33 mouse cellular contexts compared by ENCODE assay signal in genomic region chr9:64349490-64349889, GRCm38 (mm10). TPM values are rescaled to one million over a fixed set of nuclear protein-coding genes. Genes with fewer than 3 reads are reported as not detected.
A peak's percentile ranks its signal among the peaks of the same experiment; 100 is the strongest.
DNase-seq lines count a peak whose midpoint lies in the region; ATAC-seq and TF ChIP-seq lines count a peak whose summit lies in the region.
"Had no signal": no experiment of that assay in that cellular context is flagged by ENCODE, and none has a peak within 500 bp of the region (broad histone marks: within the 10 kb centered on the region; RNA-seq: fewer than 3 reads in every experiment).

No protein-coding gene starts in this region.

- no peaks in the 10 kb centered on the region for H3K27me3 ChIP-seq in heart, embryonic 11.5 days (ENCODE audit: control insufficient read depth, insufficient read depth, low read length)
- H3K27me3 ChIP-seq in hindbrain, embryonic 13.5 days, result 0 out of 2 replicates have a peak, but pooled peaks cover 6% of the 10 kb centered on the region
- no peaks in the 10 kb centered on the region for H3K27me3 ChIP-seq in hindbrain, embryonic 14.5 days (ENCODE audit: control insufficient read depth, insufficient read depth, low read length)
- no peaks in the 10 kb centered on the region for H3K27me3 ChIP-seq in midbrain, postnatal 0 days (ENCODE audit: insufficient read depth, low read length)
- H3K27me3 ChIP-seq in midbrain, embryonic 10.5 days (ENCODE audit: low read depth, poor library complexity, severe bottlenecking), result no peaks in the 10 kb centered on the region
- H3K27me3 ChIP-seq: embryonic facial prominence, embryonic 15.5 days; forebrain, embryonic 15.5 days; heart, embryonic 15.5 days; intestine, embryonic 15.5 days had no signal

- H3K27ac ChIP-seq in heart, embryonic 11.5 days (ENCODE audit: low read depth, low read length), result no peak overlapping the region
- H3K27ac ChIP-seq in hindbrain, embryonic 13.5 days, result no peak overlapping the region
- no peak overlapping the region for H3K27ac ChIP-seq in hindbrain, embryonic 14.5 days
- no peak overlapping the region for H3K27ac ChIP-seq in midbrain, postnatal 0 days (ENCODE audit: low read depth, low read length)
- no peak overlapping the region for H3K27ac ChIP-seq in midbrain, embryonic 10.5 days (replicated peaks)
- H3K27ac ChIP-seq: embryonic facial prominence, embryonic 10.5 days; embryonic facial prominence, embryonic 15.5 days; forebrain, embryonic 15.5 days; heart, embryonic 15.5 days; hindbrain, embryonic 10.5 days; hindbrain, postnatal 0 days; intestine, embryonic 15.5 days; liver, embryonic 14.5 days; macrophage; stomach, postnatal 0 days had no signal

- no peak overlapping the region for H3K4me3 ChIP-seq in heart, embryonic 11.5 days (ENCODE audit: low read depth, low read length)
- no peak overlapping the region for H3K4me3 ChIP-seq in hindbrain, embryonic 13.5 days
- no peak overlapping the region for H3K4me3 ChIP-seq in hindbrain, embryonic 14.5 days (replicated peaks; ENCODE audit: low read length)
- H3K4me3 ChIP-seq in midbrain, postnatal 0 days (ENCODE audit: low read depth, low read length), result no peak overlapping the region
- no peak overlapping the region for H3K4me3 ChIP-seq in midbrain, embryonic 10.5 days
- H3K4me3 ChIP-seq: embryonic facial prominence, embryonic 10.5 days; embryonic facial prominence, embryonic 15.5 days; forebrain, embryonic 15.5 days; heart, embryonic 15.5 days; hindbrain, embryonic 10.5 days; intestine, embryonic 15.5 days had no signal

- peak; percentile 89 for DNase-seq in heart, adult 11 months
- DNase-seq in hindbrain, embryonic 14.5 days (ENCODE audit: low spot score), result no peak
- no peak for DNase-seq in midbrain, postnatal 0 days (ENCODE audit: low spot score)
- no peak for DNase-seq in midbrain, embryonic 10.5 days (ENCODE audit: low spot score)
- no peak for DNase-seq in right cerebral cortex, adult 18-20 months
- no peak for DNase-seq in right cerebral cortex, postnatal 36 days (ENCODE audit: low spot score in 2 of 2)
- DNase-seq: adrenal gland, adult 2 months; adrenal gland, postnatal 36 days; cerebellum, adult 8-10 months; gastrocnemius, postnatal 10 days; kidney, adult 2 months; layer of hippocampus, postnatal 36 days; liver; lung, adult 2 months; lung, postnatal 10 days; retina, postnatal 1 day; right cerebral cortex, postnatal 4 days; thymus, adult 18-20 months; thymus, postnatal 25 days had no signal

- H3K9ac ChIP-seq in heart, embryonic 11.5 days (ENCODE audit: low read depth, low read length), result no peak overlapping the region
- H3K9ac ChIP-seq in hindbrain, embryonic 13.5 days, result peak overlapping the region; percentile 35; the same call in 1 of the 2 replicates
- no peak overlapping the region for H3K9ac ChIP-seq in hindbrain, embryonic 14.5 days
- no peak overlapping the region for H3K9ac ChIP-seq in midbrain, postnatal 0 days (replicated peaks; ENCODE audit: low read length, poor library complexity, severe bottlenecking)
- H3K9ac ChIP-seq: embryonic facial prominence, embryonic 15.5 days; forebrain, embryonic 15.5 days; heart, embryonic 15.5 days; intestine, embryonic 15.5 days; liver, embryonic 14.5 days had no signal

- H3K9me3 ChIP-seq in heart, embryonic 11.5 days (replicated peaks; ENCODE audit: control insufficient read depth, low read length), result no peaks in the 10 kb centered on the region
- no peaks in the 10 kb centered on the region for H3K9me3 ChIP-seq in hindbrain, embryonic 13.5 days
- no peaks in the 10 kb centered on the region for H3K9me3 ChIP-seq in hindbrain, embryonic 14.5 days (ENCODE audit: control insufficient read depth, low read length)
- H3K9me3 ChIP-seq in midbrain, postnatal 0 days (ENCODE audit: low read length), result no peaks in the 10 kb centered on the region
- H3K9me3 ChIP-seq in midbrain, embryonic 10.5 days (replicated peaks), result no peaks in the 10 kb centered on the region
- H3K9me3 ChIP-seq: embryonic facial prominence, embryonic 10.5 days; embryonic facial prominence, embryonic 15.5 days; forebrain, embryonic 15.5 days; heart, embryonic 15.5 days; hindbrain, embryonic 10.5 days; intestine, embryonic 15.5 days had no signal

- ATAC-seq in heart, embryonic 11.5 days (replicated peaks; ENCODE audit: insufficient number of reproducible peaks, low FRiP score, low TSS enrichment), result no peak
- no peak for ATAC-seq in hindbrain, embryonic 13.5 days (ENCODE audit: low FRiP score)
- ATAC-seq in hindbrain, embryonic 14.5 days (ENCODE audit: low FRiP score), result no peak
- no peak for ATAC-seq in midbrain, postnatal 0 days (ENCODE audit: low FRiP score)
- ATAC-seq: activated CD4-positive, CD25-positive, alpha-beta regulatory T cell, adult 4 months; forebrain, embryonic 15.5 days; hindbrain, postnatal 0 days; intestine, embryonic 15.5 days had no signal

- no peak overlapping the region for H3K4me2 ChIP-seq in heart, embryonic 11.5 days
- H3K4me2 ChIP-seq in hindbrain, embryonic 13.5 days, result no peak overlapping the region
- no peak overlapping the region for H3K4me2 ChIP-seq in hindbrain, embryonic 14.5 days (replicated peaks)
- no peak overlapping the region for H3K4me2 ChIP-seq in midbrain, postnatal 0 days (ENCODE audit: low read depth, low read length, poor library complexity, severe bottlenecking)
- H3K4me2 ChIP-seq: embryonic facial prominence, embryonic 15.5 days; forebrain, embryonic 15.5 days; heart, embryonic 15.5 days; intestine, embryonic 15.5 days had no signal

- TF ChIP-seq CTCF in midbrain, postnatal 0 days (IDR thresholded peaks at IDR 0.05), result peak; percentile 20; the same call in 1 of the 2 replicates

- 73% methylated on average over 5 of the region's 5 CpGs for WGBS in heart, embryonic 11.5 days (ENCODE audit: insufficient replicate concordance)
- WGBS in hindbrain, embryonic 13.5 days, result 58% methylated on average over 5 of the region's 5 CpGs
- WGBS in hindbrain, embryonic 14.5 days, result 66% methylated on average over 5 of the region's 5 CpGs
- 40% methylated on average over 5 of the region's 5 CpGs for WGBS in midbrain, postnatal 0 days
- 77% methylated on average over 5 of the region's 5 CpGs for WGBS in midbrain, embryonic 10.5 days

- H3K36me3 ChIP-seq in heart, embryonic 11.5 days (ENCODE audit: control insufficient read depth, insufficient read depth, low read length), result no peaks in the 10 kb centered on the region
- H3K36me3 ChIP-seq in hindbrain, embryonic 13.5 days, result no peaks in the 10 kb centered on the region
- H3K36me3 ChIP-seq in hindbrain, embryonic 14.5 days (replicated peaks; ENCODE audit: control insufficient read depth, insufficient read depth), result no peaks in the 10 kb centered on the region
- H3K36me3 ChIP-seq in midbrain, postnatal 0 days (ENCODE audit: insufficient read depth, low read length), result no peaks in the 10 kb centered on the region
- no peaks in the 10 kb centered on the region for H3K36me3 ChIP-seq in midbrain, embryonic 10.5 days
- H3K36me3 ChIP-seq: embryonic facial prominence, embryonic 10.5 days; embryonic facial prominence, embryonic 15.5 days; forebrain, embryonic 15.5 days; heart, embryonic 15.5 days; hindbrain, embryonic 10.5 days; intestine, embryonic 15.5 days had no signal

- H3K4me1 ChIP-seq in heart, embryonic 11.5 days (ENCODE audit: control insufficient read depth, insufficient read depth, low read length), result no peaks in the 10 kb centered on the region
- H3K4me1 ChIP-seq in hindbrain, embryonic 13.5 days (replicated peaks), result no peaks in the 10 kb centered on the region
- no peaks in the 10 kb centered on the region for H3K4me1 ChIP-seq in hindbrain, embryonic 14.5 days (replicated peaks; ENCODE audit: control insufficient read depth, insufficient read depth, low read length)
- no peaks in the 10 kb centered on the region for H3K4me1 ChIP-seq in midbrain, postnatal 0 days (ENCODE audit: insufficient read depth, low read length)
- no peaks in the 10 kb centered on the region for H3K4me1 ChIP-seq in midbrain, embryonic 10.5 days
- H3K4me1 ChIP-seq: embryonic facial prominence, embryonic 10.5 days; embryonic facial prominence, embryonic 15.5 days; forebrain, embryonic 15.5 days; heart, embryonic 15.5 days; hindbrain, embryonic 10.5 days; intestine, embryonic 15.5 days had no signal

RNA-seq across cellular contexts. Expression of gene Dis3l, which starts 8.4 kb away (rescaled TPM):
- polyA plus RNA-seq in heart, embryonic 11.5 days (2014; fragmentation: Nextera tagmentation; extraction: Ambion mirVana), result 19.5 and 22.2 TPM in 2 replicates
- 20.1 and 21.4 TPM in 2 replicates for polyA plus RNA-seq in hindbrain, embryonic 13.5 days (2015; fragmentation: Nextera tagmentation; extraction: Ambion mirVana)
- polyA plus RNA-seq in hindbrain, embryonic 14.5 days (2014; fragmentation: Nextera tagmentation; extraction: Ambion mirVana), result 21.1 and 23.2 TPM in 2 replicates
- total RNA-seq in midbrain, postnatal 0 days (2014; rRNA removed), result 18.5 and 22.5 TPM in 2 replicates
- polyA plus RNA-seq in midbrain, postnatal 0 days (2015; fragmentation: Nextera tagmentation; extraction: Ambion mirVana), result 18.1 and 19.6 TPM in 2 replicates
- polyA plus RNA-seq in midbrain, embryonic 10.5 days (2016; fragmentation: Nextera tagmentation; extraction: Ambion mirVana), result 22.0 and 22.9 TPM in 2 replicates

RNA-seq across cellular contexts. Expression of gene Megf11, which starts 35.9 kb away (rescaled TPM):
- 0.58 and 0.70 TPM in 2 replicates for polyA plus RNA-seq in heart, embryonic 11.5 days (2014; fragmentation: Nextera tagmentation; extraction: Ambion mirVana)
- 14.7 and 15.7 TPM in 2 replicates for polyA plus RNA-seq in hindbrain, embryonic 13.5 days (2015; fragmentation: Nextera tagmentation; extraction: Ambion mirVana)
- 15.6 and 17.4 TPM in 2 replicates for polyA plus RNA-seq in hindbrain, embryonic 14.5 days (2014; fragmentation: Nextera tagmentation; extraction: Ambion mirVana)
- total RNA-seq in midbrain, postnatal 0 days (2014; rRNA removed), result 35.1 and 41.8 TPM in 2 replicates
- polyA plus RNA-seq in midbrain, postnatal 0 days (2015; fragmentation: Nextera tagmentation; extraction: Ambion mirVana), result 17.7 and 18.1 TPM in 2 replicates
- polyA plus RNA-seq in midbrain, embryonic 10.5 days (2016; fragmentation: Nextera tagmentation; extraction: Ambion mirVana), result 1.3 and 2.6 TPM in 2 replicates
- total RNA-seq: megakaryocyte-erythroid progenitor cell, adult 5-6 weeks had no signal
- polyA plus RNA-seq: macrophage had no signal
